Mouse (Mus musculus): Measurements from ENCODE around the gene Gm21560.
"Not testable (repeated sequence)": the region's sequence is repeated elsewhere in the genome, so short reads cannot be mapped to it uniquely, and the experiment has no call there.

Gene Gm21560

GRCm38 (mm10) chr14:6219192-6219591 lies at the start of gene Gm21560:
Gene Gm21560, minus strand, starts transcription at chr14:6219292.
- not testable (repeated sequence) for DNase-seq

- not testable (repeated sequence) for DNase-seq
These were observed 55.6 kb downstream of the Gm21560 start for GRCm38 (mm10) chr14:6163538-6163937.

GRCm38 (mm10) chr14:6161085-6161484 lies 58.0 kb downstream of the Gm21560 start:
- DNase-seq: not testable (repeated sequence)
